8 mouse cellular contexts compared by ENCODE assay signal in genomic region chr1:171360253-171360652, GRCm38 (mm10). TPM values are rescaled to one million over a fixed set of nuclear protein-coding genes. Genes with fewer than 3 reads are reported as not detected.
DNase-seq lines count a peak whose midpoint lies in the region; ATAC-seq and TF ChIP-seq lines count a peak whose summit lies in the region.

No protein-coding gene starts in this region.

- H3K9me3 ChIP-seq in lung, embryonic 14.5 days (ENCODE audit: low read depth, low read length) = 0 out of 2 replicates have a peak, but pooled peaks cover 2% of the 10 kb centered on the region
- H3K9me3 ChIP-seq in forebrain, embryonic 11.5 days (ENCODE audit: control insufficient read depth, low read length) = peaks cover 3% of the 10 kb centered on the region; the same call in 1 of the 2 replicates
- H3K9me3 ChIP-seq in limb, embryonic 12.5 days = peaks cover 4% of the 10 kb centered on the region; the same call in 1 of the 2 replicates
- 0 out of 2 replicates have a peak, but pooled peaks cover 3% of the 10 kb centered on the region for H3K9me3 ChIP-seq in neural tube, embryonic 13.5 days

- H3K27me3 ChIP-seq in lung, embryonic 14.5 days (ENCODE audit: insufficient read depth, low read length) = no peaks in the 10 kb centered on the region
- no peaks in the 10 kb centered on the region for H3K27me3 ChIP-seq in forebrain, embryonic 11.5 days (ENCODE audit: control insufficient read depth, insufficient read depth, low read length)
- H3K27me3 ChIP-seq in limb, embryonic 12.5 days = no peaks in the 10 kb centered on the region
- H3K27me3 ChIP-seq in neural tube, embryonic 13.5 days = no peaks in the 10 kb centered on the region

- H3K27ac ChIP-seq in lung, embryonic 14.5 days (ENCODE audit: low read depth) = peak overlapping the region; percentile 22; the same call in 1 of the 2 replicates
- no peak overlapping the region for H3K27ac ChIP-seq in forebrain, embryonic 11.5 days (ENCODE audit: low read depth, low read length)
- H3K27ac ChIP-seq in limb, embryonic 12.5 days = peak overlapping the region; percentile 73; the same call in 1 of the 2 replicates
- peak overlapping the region; percentile 80 for H3K27ac ChIP-seq in neural tube, embryonic 13.5 days (replicated peaks)

- TF ChIP-seq CTCF in lung, embryonic 14.5 days (IDR thresholded peaks at IDR 0.05; ENCODE audit: low read depth) = no peak

- H3K9ac ChIP-seq in lung, embryonic 14.5 days = peak overlapping the region; percentile 51
- H3K9ac ChIP-seq in forebrain, embryonic 11.5 days (ENCODE audit: low read length) = peak overlapping the region; percentile 58
- H3K9ac ChIP-seq in limb, embryonic 12.5 days (replicated peaks) = peak overlapping the region; percentile 63
- peak overlapping the region; percentile 70 for H3K9ac ChIP-seq in neural tube, embryonic 13.5 days

- no peak for DNase-seq in frontal cortex, postnatal 25 days (ENCODE audit: low spot score in 2 of 2)
- no peak for DNase-seq in lung, embryonic 14.5 days
- no peak for DNase-seq in lung, postnatal 4 days
- DNase-seq in forebrain, embryonic 11.5 days (ENCODE audit: low spot score) = peak; percentile 65
- no peak for DNase-seq in urinary bladder, postnatal 4 days (ENCODE audit: low spot score in 2 of 2)

- 5% methylated on average over 26 of the region's 26 CpGs for whole genome bisulfite sequencing in lung, embryonic 14.5 days
- 5% methylated on average over 26 of the region's 26 CpGs for WGBS in forebrain, embryonic 11.5 days
- 3% methylated on average over 26 of the region's 26 CpGs for WGBS in limb, embryonic 12.5 days
- 9% methylated on average over 25 of the region's 26 CpGs for WGBS in neural tube, embryonic 13.5 days

- no peaks in the 10 kb centered on the region for H3K4me1 ChIP-seq in lung, embryonic 14.5 days (ENCODE audit: insufficient read depth)
- H3K4me1 ChIP-seq in forebrain, embryonic 11.5 days (replicated peaks; ENCODE audit: control insufficient read depth, insufficient read depth, low read length) = peaks cover 3% of the 10 kb centered on the region; the same call in 1 of the 2 replicates
- peaks cover 21% of the 10 kb centered on the region for H3K4me1 ChIP-seq in limb, embryonic 12.5 days (replicated peaks)
- H3K4me1 ChIP-seq in neural tube, embryonic 13.5 days (replicated peaks) = peaks cover 19% of the 10 kb centered on the region

- ATAC-seq in frontal cortex, adult (ENCODE audit: low TSS enrichment) = peak; percentile 14
- no peak; the same call in 1 of the 2 replicates for ATAC-seq in lung, embryonic 14.5 days (ENCODE audit: insufficient read depth)
- peak; percentile 65; the same call in 1 of the 2 replicates for ATAC-seq in forebrain, embryonic 11.5 days (replicated peaks; ENCODE audit: low FRiP score)
- no peak; the same call in none of the 2 replicates for ATAC-seq in limb, embryonic 12.5 days (ENCODE audit: insufficient number of reproducible peaks, insufficient read depth, low FRiP score, low TSS enrichment, low read depth)
- ATAC-seq in neural tube, embryonic 13.5 days (ENCODE audit: low read depth) = no peak; the same call in none of the 2 replicates

- peak overlapping the region; percentile 70 for H3K4me2 ChIP-seq in lung, embryonic 14.5 days
- peak overlapping the region; percentile 70 for H3K4me2 ChIP-seq in forebrain, embryonic 11.5 days (ENCODE audit: low read depth, low read length, severe bottlenecking)
- peak overlapping the region; percentile 78 for H3K4me2 ChIP-seq in limb, embryonic 12.5 days
- peak overlapping the region; percentile 91 for H3K4me2 ChIP-seq in neural tube, embryonic 13.5 days

- peaks cover 31% of the 10 kb centered on the region for H3K36me3 ChIP-seq in lung, embryonic 14.5 days (ENCODE audit: insufficient read depth)
- H3K36me3 ChIP-seq in forebrain, embryonic 11.5 days (ENCODE audit: control insufficient read depth, insufficient read depth, low read length) = peaks cover 9% of the 10 kb centered on the region
- H3K36me3 ChIP-seq in limb, embryonic 12.5 days = peaks cover 33% of the 10 kb centered on the region
- H3K36me3 ChIP-seq in neural tube, embryonic 13.5 days = peaks cover 26% of the 10 kb centered on the region

- peak overlapping the region; percentile 41 for H3K4me3 ChIP-seq in lung, embryonic 14.5 days (ENCODE audit: low read depth, low read length)
- H3K4me3 ChIP-seq in forebrain, embryonic 11.5 days (ENCODE audit: low read depth, low read length) = peak overlapping the region; percentile 43
- H3K4me3 ChIP-seq in limb, embryonic 12.5 days (replicated peaks) = peak overlapping the region; percentile 52
- peak overlapping the region; percentile 60 for H3K4me3 ChIP-seq in neural tube, embryonic 13.5 days

RNA-seq across cellular contexts. Expression of gene Klhdc9, which starts 0.3 kb away (rescaled TPM):
- 1.0 and 1.5 TPM in 2 replicates for polyA plus RNA-seq in lung, embryonic 14.5 days (2014; fragmentation: Nextera tagmentation; extraction: Ambion mirVana)
- polyA plus RNA-seq in forebrain, embryonic 11.5 days (2014; fragmentation: Nextera tagmentation; extraction: Ambion mirVana) = 1.7 and 2.3 TPM in 2 replicates
- 2.0 and 2.2 TPM in 2 replicates for polyA plus RNA-seq in limb, embryonic 12.5 days (2016; fragmentation: Nextera tagmentation; extraction: Ambion mirVana)
- 3.3 and 4.0 TPM in 2 replicates for polyA plus RNA-seq in neural tube, embryonic 13.5 days (2015; fragmentation: Nextera tagmentation; extraction: Ambion mirVana)

RNA-seq across cellular contexts. Expression of gene Nectin4, which starts 9.6 kb away (rescaled TPM):
- polyA plus RNA-seq in lung, embryonic 14.5 days (2014; fragmentation: Nextera tagmentation; extraction: Ambion mirVana) = 2.3 and 2.4 TPM in 2 replicates
- polyA plus RNA-seq in forebrain, embryonic 11.5 days (2014; fragmentation: Nextera tagmentation; extraction: Ambion mirVana) = 0.90 and 1.2 TPM in 2 replicates
- polyA plus RNA-seq in limb, embryonic 12.5 days (2016; fragmentation: Nextera tagmentation; extraction: Ambion mirVana) = 6.2 and 7.8 TPM in 2 replicates
- 2.1 TPM in 2 replicates for polyA plus RNA-seq in neural tube, embryonic 13.5 days (2015; fragmentation: Nextera tagmentation; extraction: Ambion mirVana)

RNA-seq across cellular contexts. Expression of gene Pfdn2, which starts 14.8 kb away (rescaled TPM):
- 40.0 and 44.5 TPM in 2 replicates for polyA plus RNA-seq in lung, embryonic 14.5 days (2014; fragmentation: Nextera tagmentation; extraction: Ambion mirVana)
- polyA plus RNA-seq in forebrain, embryonic 11.5 days (2014; fragmentation: Nextera tagmentation; extraction: Ambion mirVana) = 58.4 and 65.7 TPM in 2 replicates
- 123 and 128 TPM in 2 replicates for polyA plus RNA-seq in limb, embryonic 12.5 days (2016; fragmentation: Nextera tagmentation; extraction: Ambion mirVana)
- 152 and 159 TPM in 2 replicates for polyA plus RNA-seq in neural tube, embryonic 13.5 days (2015; fragmentation: Nextera tagmentation; extraction: Ambion mirVana)

RNA-seq across cellular contexts. Expression of gene Nit1, which starts 14.8 kb away (rescaled TPM):
- 27.5 and 30.1 TPM in 2 replicates for polyA plus RNA-seq in lung, embryonic 14.5 days (2014; fragmentation: Nextera tagmentation; extraction: Ambion mirVana)
- polyA plus RNA-seq in forebrain, embryonic 11.5 days (2014; fragmentation: Nextera tagmentation; extraction: Ambion mirVana) = 31.7 and 35.6 TPM in 2 replicates
- 43.8 and 43.9 TPM in 2 replicates for polyA plus RNA-seq in limb, embryonic 12.5 days (2016; fragmentation: Nextera tagmentation; extraction: Ambion mirVana)
- 51.9 and 52.1 TPM in 2 replicates for polyA plus RNA-seq in neural tube, embryonic 13.5 days (2015; fragmentation: Nextera tagmentation; extraction: Ambion mirVana)

RNA-seq across cellular contexts. Expression of gene Arhgap30, which starts 28.5 kb away (rescaled TPM):
- polyA plus RNA-seq in lung, embryonic 14.5 days (2014; fragmentation: Nextera tagmentation; extraction: Ambion mirVana) = 0.91 and 1.6 TPM in 2 replicates
- 0.49 and 0.53 TPM in 2 replicates for polyA plus RNA-seq in forebrain, embryonic 11.5 days (2014; fragmentation: Nextera tagmentation; extraction: Ambion mirVana)
- 0.75 and 0.91 TPM in 2 replicates for polyA plus RNA-seq in limb, embryonic 12.5 days (2016; fragmentation: Nextera tagmentation; extraction: Ambion mirVana)
- polyA plus RNA-seq in neural tube, embryonic 13.5 days (2015; fragmentation: Nextera tagmentation; extraction: Ambion mirVana) = 1.2 TPM in 2 replicates

Comparison
In these comparisons a context has a peak if more than half of its experiments do, and no peak if none do; other contexts are left out.
1. ATAC-seq: peak in frontal cortex, adult (single experiment) and forebrain, embryonic 11.5 days (single experiment); none in lung, embryonic 14.5 days (single experiment), limb, embryonic 12.5 days (single experiment) and neural tube, embryonic 13.5 days (single experiment).
2. Peak in every context shown above with its lines, with median percentiles within 50 percentile points of each other: H3K4me2 ChIP-seq, H3K4me3 ChIP-seq and H3K9ac ChIP-seq.